Mouse (Mus musculus) ovary, postnatal 14 days (tissue): ENCODE results near the gene Shisal2a.
A peak's percentile ranks its signal among the peaks of the same experiment; 100 is the strongest.
"Not testable (repeated sequence)": the region's sequence is repeated elsewhere in the genome, so short reads cannot be mapped to it uniquely, and the experiment has no call there.

Source experiments
- DNase-seq: peaks from one replicate; pipeline ENCODE4 v3.0.0; 2022; ENCODE audit warnings: low spot score

Shisal2a gene

DNA sequence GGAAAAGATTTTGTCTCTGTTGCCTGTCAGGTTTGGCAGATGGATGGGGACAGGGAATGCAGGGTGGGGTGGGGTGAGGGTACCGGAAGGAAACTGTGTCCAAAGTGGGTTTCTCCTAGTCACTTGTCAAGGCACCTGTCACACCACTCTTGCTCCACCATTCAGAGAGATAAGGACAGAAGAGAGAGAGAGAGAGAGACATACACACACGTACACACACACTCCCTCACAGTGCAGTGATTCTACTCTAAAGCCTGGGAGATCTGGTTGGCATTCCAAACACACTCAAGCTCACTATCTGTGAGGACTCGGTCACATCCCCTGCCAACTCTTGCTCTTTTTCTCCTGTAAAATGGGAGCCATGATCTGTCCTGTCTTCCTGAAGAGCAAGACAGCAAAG lies 11.0 kb downstream of the Shisal2a start:
- no peak for DNase-seq

DNA sequence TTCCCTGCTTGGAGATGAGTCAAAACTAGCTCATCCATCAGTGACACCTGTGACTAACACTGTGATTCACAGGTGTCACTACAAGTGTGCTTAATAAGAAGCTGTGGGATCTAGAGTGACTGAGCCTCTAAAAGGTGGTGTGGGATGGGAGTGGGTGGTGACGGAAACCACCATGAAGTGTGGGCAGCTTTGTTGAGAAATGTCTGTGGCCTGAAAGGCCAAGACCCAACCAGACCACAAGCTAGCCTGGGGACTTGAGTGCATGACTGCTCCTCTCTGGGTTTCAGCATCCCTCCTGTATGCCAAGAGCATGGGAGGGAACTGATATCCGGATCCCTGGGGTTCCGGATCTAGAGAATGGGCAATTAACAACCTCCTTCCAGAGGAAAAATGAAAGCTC lies 11.7 kb downstream of the Shisal2a start:
- no peak for DNase-seq

DNA sequence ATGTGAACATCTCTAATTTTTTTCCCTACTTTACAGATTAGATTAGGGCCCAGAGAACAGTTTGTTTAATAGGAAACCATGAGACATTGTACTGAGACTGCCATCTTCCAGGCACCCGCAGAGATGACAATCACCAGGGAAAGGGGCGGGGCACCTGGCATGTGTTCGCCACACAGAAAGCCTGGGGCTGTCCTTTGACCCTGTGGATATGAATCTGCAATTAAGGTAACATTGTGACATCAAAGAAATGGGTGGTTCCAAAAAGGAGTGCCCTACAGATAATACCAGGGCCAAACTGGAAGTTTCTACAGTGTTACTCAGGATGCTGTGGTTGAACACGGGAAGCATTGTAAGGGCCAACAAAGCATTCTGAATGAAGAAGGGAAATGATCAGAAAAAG lies 12.7 kb downstream of the Shisal2a start:
- DNase-seq, result no peak

DNA sequence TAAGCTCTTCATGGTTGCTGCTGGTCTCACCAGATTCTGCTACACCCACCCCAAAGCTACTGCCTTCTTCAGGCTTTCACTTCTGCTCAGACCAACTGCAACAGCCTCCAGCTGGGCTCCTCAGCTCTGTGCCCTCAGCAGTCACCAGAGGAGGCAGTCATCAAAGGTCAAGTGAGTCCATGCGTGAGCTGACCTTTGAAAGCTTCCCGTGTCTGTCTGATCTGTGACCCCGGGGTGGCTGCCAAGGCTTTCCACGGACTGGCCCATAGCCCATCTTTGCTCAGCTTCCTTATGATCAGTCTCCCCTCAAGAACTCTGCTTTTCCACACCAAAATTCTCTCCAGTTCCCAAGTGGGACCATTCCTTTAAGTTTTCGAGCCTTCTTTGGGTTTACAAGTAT lies 13.9 kb downstream of the Shisal2a start:
- no peak for DNase-seq

- DNase-seq, result no peak
These were observed 19.1 kb downstream of the Shisal2a start for GRCm38 (mm10) chr4:108364111-108364476.

DNA sequence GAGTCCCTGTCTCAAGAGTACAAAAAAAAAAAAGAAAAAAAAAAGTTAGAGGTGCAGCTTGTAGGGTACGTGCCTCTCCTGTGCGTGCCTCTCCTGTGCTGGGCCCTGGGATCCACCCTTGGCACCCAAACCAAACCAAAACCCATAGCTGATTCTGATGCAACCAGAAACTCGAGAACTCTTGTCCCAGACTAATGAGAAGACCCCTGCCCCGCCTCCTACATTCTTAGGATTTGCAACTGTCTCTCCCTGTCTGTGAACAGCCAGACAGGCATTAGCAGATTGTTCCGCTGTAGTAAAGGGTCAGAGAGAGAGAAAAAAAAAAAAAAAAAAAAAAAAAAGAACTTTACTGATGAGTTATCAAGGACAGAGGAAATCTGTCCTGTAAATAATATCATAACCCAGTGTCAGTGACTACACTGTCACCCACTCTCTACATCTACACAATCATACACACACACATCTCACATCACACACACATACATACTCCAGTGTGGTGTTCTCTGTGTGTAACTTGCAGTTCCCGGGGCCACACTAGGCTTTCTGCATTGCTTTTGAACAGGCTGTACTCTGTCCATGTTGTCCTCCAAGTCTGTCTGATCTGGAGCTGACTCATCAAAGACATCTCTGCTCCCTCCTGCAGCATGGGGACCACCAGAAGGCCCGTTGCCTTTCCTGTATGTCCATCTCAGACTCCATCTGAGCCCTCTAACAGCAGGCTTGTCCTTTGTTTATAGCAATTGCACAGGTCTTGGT lies 19.6 kb downstream of the Shisal2a start:
- no peak for DNase-seq

DNA sequence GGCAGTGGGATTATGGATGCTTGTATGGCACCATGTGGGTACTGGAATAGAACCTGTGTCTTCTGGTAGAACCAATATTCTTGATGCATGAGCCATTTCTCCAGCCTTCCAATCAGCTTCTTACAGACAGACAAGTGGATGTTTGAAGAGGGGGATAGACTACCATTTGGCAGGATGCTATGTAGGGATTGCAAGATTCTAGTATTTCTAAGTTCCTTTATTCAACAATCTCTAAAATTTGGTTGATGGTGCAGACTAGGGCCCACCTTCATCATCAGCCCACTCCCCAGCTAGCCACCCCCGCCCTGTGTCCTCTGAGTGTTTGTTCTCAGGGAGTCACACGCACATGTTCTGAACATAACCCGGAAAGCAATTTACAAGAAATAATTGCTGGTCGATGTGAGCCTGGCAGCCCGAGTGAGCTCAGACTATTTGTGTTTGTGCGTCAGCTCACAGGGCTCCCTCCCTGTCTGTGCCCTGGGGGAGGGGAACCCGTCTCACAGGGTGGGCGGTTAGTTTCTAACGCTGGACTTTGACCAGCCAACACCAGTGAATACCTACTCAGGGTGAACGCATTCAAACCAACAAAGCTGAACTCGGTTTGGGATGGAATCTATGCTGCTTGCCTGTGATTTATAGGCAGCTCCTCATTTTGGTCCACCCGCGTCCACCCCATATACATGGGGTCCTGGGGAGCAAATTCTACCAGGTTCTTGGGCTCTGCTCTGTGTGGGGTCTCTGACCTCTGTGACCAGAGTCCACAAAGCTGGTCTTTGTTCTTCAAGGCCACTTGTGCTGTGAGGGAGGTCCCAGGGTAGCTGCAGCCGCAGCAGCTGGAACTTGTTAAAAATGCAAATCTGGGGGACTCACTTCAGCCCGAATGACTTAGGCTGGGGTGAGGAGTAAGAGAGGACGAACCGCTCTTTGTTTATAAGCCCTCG lies 20.6 kb downstream of the Shisal2a start:
- DNase-seq, result no peak

- peak; percentile 52 for DNase-seq
These were observed 22.8 kb downstream of the Shisal2a start for GRCm38 (mm10) chr4:108360136-108361055.

DNA sequence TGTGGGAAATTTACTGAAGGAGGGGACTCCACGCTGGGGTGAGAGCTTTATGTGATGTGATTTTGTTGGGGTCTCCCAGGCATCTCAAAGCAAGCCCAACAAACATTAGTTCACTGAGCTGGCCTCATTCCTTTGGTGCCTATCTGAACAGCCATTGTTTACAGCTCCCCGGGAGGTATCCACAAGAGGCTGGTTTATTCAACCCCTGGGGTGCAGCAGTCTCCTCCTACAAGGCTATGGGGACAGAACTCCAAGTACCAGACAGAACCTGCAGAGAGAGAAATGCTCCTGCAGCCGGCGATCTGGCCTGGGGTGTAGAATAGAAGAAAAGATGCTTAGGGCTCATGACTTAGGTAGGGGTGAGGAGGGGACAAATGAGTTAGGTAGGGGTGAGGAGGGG lies 24.7 kb downstream of the Shisal2a start:
- DNase-seq, result no peak

GRCm38 (mm10) chr4:108357458-108357857 lies 25.7 kb downstream of the Shisal2a start:
- DNase-seq, result no peak

GRCm38 (mm10) chr4:108353591-108353990 lies 29.6 kb downstream of the Shisal2a start:
- DNase-seq, result not testable (repeated sequence)

- peak; percentile 42 for DNase-seq
These were observed 32.3 kb downstream of the Shisal2a start for GRCm38 (mm10) chr4:108350819-108351218.

- DNase-seq, result no peak
These were observed 33.2 kb downstream of the Shisal2a start for GRCm38 (mm10) chr4:108349836-108350547.

DNA sequence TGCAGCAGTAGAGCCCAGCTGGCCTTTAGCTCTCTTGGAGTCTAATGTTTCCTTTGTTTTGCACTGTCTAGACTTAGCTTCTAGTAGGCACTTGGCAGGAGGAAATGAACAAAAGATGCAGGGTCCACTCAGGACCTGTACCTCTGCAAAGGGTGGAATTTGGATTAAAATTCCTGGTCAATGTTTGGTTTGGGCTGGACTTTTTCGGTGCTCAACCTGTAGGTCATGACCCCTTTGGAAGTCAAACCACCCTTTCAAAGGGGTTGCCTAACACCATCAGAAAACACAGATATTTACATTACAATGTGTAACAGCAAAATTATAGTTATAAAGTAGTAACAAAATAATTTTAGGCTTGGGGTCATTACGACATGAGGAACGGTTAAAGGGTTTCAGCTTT lies 34.1 kb downstream of the Shisal2a start:
- no peak for DNase-seq

GRCm38 (mm10) chr4:108348256-108348875 lies 34.8 kb downstream of the Shisal2a start:
- no peak for DNase-seq

GRCm38 (mm10) chr4:108347111-108347510 lies 36.0 kb downstream of the Shisal2a start:
- no peak for DNase-seq

GRCm38 (mm10) chr4:108345826-108346225 lies 37.3 kb downstream of the Shisal2a start:
- DNase-seq, result no peak

GRCm38 (mm10) chr4:108344631-108345083 lies 38.5 kb downstream of the Shisal2a start:
- DNase-seq, result no peak

DNA sequence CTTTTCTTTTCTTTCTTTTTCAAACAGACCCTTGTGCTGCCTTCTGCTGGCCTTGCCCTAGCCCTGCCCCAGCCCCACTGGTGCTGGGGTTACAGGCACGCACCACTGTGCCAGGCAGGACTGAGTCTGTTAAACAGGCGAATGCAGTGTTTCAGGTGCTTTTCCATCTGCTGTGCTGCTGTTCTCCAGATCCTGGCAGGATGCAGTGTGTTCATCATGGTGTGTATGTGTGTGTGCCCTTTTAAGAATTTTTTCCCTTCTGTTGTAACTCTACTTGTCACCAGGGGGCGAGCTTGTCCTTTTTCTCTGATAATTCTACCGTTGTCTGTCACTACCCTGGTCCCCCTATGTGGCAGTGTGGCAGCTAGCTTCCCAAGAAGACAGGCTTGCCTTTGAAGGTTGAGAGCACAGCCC lies 43.9 kb downstream of the Shisal2a start:
- DNase-seq, result peak; percentile 38

DNA sequence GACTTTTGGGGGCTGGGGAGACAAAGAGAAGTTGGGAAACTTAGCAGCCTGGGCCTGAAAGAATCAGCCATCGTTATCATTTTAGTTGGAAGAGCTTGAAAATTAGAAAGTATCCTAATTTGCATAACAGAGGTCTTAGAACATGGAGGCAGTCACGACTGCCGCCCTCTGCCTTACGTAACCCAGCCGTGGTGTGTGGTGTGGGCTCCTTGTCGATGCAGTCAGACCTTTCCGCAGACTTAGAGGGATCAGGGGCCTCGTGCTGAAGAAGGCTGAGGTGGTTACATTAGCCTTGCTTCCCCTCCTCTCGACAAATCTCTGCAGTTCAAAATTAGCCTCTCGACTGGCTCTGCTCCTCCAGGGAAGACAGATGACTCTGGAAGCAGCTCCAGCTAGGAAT lies 44.3 kb downstream of the Shisal2a start:
- no peak for DNase-seq

GRCm38 (mm10) chr4:108338321-108338733 lies 44.8 kb downstream of the Shisal2a start:
- no peak for DNase-seq
